Mouse (Mus musculus): ENCODE data around the gene Ipo11.

The Ipo11 gene

DNA sequence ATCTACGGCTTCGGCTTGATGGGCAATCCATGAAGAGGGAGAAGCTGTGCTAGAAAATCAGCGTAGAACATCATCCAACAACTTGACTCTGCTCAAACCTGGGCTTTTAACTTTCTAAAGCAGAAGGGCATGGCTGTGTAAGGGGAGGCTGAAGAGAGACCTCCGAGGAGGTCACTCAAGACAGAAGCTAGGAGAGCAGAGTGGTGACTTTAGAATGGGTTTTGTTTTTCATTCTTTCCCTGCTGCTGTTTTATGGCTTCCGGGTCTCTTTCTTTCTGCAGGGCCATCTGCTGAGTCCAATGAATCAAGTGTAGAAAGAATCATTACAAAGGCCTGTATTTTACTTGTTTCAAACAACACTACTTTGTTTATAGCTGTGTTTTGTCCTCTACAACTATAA lies 119.7 kb downstream of the Ipo11 start:
- DNase-seq (ENCODE audit: low read depth, low spot score), result no peak

DNA sequence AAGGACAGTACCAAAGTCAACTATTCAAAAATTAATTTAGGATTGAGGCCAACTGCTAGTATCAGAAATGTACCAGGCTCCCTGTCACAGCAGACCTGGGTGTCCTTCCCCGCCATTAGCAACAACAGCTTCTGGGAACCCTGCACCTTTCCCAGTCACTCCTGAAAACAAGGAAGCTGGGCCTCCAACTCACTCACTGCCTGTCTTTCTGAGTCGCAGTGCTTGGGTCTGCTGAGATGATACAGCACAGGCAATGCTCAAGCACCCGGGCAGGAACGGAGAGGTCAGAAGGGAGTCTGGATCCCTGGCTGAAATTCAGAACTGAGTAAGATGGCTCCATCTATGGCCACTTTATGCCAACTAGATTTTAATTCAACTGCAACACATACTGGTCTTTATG lies 123.2 kb downstream of the Ipo11 start:
- DNase-seq (ENCODE audit: low read depth, low spot score), result no peak

DNA sequence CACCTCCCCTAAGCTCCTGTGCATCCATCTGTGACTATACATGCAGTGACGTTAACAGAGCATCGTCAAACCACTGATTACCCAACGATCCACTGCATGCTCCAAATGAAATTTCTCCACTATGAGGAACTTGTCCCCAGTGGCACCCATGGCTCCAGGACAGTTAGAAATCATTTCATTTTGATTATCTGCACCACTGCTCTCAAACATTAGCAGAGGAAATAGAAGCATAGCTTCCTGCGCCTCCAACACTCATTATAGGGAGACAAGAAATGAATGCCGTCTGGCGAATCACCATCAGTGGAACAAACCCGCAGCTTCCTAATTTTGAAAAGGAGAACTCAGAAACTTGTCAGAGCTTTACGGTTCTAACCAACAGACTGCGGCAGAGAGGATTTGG lies 123.7 kb downstream of the Ipo11 start:
- DNase-seq (ENCODE audit: low read depth, low spot score), result no peak

DNA sequence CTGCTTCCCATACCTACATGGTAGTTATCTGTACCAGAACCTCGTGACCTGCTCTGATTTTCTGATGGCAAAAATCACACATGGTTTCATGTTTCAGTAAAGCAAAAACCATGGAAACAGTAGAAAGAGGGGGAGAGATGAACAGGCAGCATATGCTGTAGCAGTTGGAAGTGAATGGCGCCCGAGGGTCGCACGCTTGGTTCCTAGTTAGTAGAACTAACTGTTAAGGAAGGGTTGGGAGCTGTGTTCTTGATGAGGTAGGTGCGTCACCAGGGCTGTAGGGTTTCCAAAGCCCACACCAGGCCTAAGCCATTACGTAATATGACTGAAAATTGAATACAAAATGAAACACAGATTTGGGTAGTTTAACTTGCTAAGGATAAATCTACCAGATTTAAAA lies 126.6 kb downstream of the Ipo11 start:
- no peak for DNase-seq (ENCODE audit: low read depth, low spot score)

GRCm38 (mm10) chr13:106808821-106809220 lies 127.9 kb downstream of the Ipo11 start:
- no peak for DNase-seq (ENCODE audit: low read depth, low spot score)

DNA sequence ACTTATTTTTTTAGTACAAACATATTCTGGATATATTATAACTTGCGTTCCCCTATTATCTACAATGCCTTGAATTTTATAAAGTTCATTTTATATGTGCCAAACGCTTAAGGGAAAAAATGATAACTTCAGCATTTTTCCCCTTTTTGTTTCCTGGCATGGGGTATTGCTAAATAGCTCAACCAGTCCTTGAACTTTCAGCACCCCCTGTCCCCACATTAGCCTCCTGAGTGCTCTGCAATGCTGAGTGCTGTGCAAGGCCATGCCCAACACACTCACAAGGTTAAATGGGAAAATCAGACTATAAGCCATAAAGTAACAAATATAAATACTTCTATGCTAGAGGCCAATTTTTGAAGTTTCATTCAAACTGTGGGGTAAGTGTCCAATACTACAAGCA lies 128.4 kb downstream of the Ipo11 start:
- no peak for DNase-seq (ENCODE audit: low read depth, low spot score)

- no peak for DNase-seq (ENCODE audit: low read depth, low spot score)
Measured at GRCm38 (mm10) chr13:106807303-106807702, 129.5 kb downstream of the Ipo11 start.

DNA sequence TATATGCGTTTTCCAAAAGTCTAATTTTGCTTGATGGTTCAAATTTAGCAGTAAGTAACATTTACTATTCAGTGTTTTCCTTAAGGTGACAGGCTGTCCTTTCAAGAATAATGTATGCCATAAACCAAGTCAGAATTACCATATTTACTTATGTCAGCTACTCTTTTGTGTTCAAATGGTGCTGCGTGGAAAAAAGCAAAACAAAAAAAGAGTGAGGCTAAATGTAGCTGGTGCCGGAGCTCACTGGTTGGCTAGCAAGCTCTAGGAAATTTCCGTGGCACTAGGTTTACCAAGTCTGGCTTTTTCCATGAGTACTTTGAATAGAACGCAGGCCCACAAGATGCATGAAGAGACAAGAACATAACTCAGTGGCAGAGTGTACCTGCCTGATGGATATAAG lies 131.6 kb downstream of the Ipo11 start:
- no peak for DNase-seq (ENCODE audit: low read depth, low spot score)

- DNase-seq (ENCODE audit: low read depth, low spot score), result no peak
Measured at GRCm38 (mm10) chr13:106798026-106798425, 138.7 kb downstream of the Ipo11 start.

- DNase-seq (ENCODE audit: low read depth, low spot score), result no peak
Measured at GRCm38 (mm10) chr13:106788817-106789216, 147.9 kb downstream of the Ipo11 start.

GRCm38 (mm10) chr13:106768807-106769206 lies 168.0 kb downstream of the Ipo11 start:
- no peak for DNase-seq (ENCODE audit: low read depth, low spot score)

GRCm38 (mm10) chr13:106762611-106763010 lies 174.1 kb downstream of the Ipo11 start:
- DNase-seq (ENCODE audit: low read depth, low spot score), result no peak

DNA sequence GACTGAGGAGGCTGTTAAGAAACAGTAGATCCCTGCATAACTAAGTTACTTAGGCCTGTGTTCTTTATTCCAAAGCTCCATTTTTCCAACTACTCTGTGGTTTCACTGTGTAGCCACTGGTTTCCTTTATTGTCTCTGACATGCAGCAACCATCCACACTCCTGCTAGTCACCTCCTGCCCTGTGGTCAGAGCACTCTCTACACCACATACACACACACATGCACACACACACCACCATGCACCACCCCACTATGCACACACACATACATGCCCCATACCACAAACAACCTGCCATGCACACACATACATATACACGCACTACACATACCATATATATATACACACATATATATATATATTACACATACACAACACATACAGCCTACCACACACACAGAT lies 175.1 kb downstream of the Ipo11 start:
- DNase-seq (ENCODE audit: low read depth, low spot score), result no peak

- DNase-seq (ENCODE audit: low read depth, low spot score), result no peak
Measured at GRCm38 (mm10) chr13:106760232-106760875, 176.4 kb downstream of the Ipo11 start.

DNA sequence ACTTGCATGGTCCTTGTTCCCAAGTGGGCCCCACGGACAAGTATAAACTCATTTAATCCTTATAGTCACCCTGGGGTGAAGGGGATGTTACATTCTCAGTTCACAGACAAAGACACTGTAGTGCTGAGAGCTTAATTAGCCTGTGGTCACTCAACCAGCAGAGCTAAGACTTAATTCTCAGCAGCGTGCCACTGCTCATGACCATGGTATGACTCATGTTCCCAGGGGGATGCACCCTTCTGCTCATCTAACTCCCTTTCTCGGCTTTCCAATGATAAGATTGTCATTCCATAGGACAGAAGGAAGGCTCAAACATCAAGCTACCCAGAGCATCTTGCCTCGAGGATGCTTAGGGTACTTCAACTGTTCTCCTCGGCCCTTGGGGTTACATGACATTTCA lies 180.9 kb downstream of the Ipo11 start:
- no peak for DNase-seq (ENCODE audit: low read depth, low spot score)

DNA sequence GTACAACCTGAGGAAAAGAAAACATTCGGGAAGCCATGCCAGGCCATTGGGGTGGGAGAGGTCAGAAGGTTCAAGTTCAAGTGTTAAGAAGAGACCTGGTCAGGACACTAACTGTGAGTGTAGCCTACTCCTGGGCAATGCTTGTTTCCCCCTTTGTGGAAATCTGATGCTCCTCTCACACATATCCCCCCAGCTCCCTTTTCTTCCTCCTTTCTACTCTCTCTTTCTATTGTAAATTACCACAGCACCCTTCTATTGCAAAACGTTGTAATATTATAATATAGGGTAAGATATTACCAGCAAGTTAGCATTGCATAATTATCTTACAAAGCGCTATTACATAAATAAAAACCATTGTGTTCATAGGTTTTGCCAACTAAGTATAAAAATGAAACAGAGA lies 182.5 kb downstream of the Ipo11 start:
- no peak for DNase-seq (ENCODE audit: low read depth, low spot score)

GRCm38 (mm10) chr13:106751951-106752350 lies 184.8 kb downstream of the Ipo11 start:
- no peak for DNase-seq (ENCODE audit: low read depth, low spot score)

DNA sequence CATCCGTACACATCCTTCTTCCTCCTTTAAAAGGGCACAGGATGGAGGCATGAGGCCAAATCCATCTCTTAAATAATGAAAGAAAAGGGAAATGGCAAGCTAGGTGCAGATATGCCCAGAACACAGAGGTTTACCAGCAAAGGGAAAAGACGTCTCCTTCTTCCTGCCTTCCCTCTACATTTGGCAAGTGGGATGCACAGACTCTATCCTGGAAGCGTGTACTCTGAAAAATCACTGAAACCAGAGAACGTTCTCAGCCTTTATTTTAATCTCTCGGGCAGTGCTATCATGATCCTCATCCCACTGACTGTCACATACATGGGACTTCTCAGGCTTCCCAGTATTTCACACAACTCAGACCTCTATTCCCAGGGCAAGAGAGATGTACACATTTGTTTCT lies 189.9 kb downstream of the Ipo11 start:
- no peak for DNase-seq (ENCODE audit: low read depth, low spot score)

GRCm38 (mm10) chr13:106745201-106745600 lies 191.6 kb downstream of the Ipo11 start:
- DNase-seq (ENCODE audit: low read depth, low spot score), result no peak
